Mouse (Mus musculus) left cerebral cortex, adult 9 months (tissue): ENCODE data around the gene Prkcq.
A peak's percentile ranks its signal among the peaks of the same experiment; 100 is the strongest.
"Not testable (repeated sequence)": the region's sequence is repeated elsewhere in the genome, so short reads cannot be mapped to it uniquely, and the experiment has no call there.

ENCODE experiments used
- DNase-seq, 2 experiments: peaks; one replicate each; pipeline ENCODE4 v3.0.0; 2022; ENCODE audit warnings: low spot score in 2 of 2

Gene Prkcq

DNA sequence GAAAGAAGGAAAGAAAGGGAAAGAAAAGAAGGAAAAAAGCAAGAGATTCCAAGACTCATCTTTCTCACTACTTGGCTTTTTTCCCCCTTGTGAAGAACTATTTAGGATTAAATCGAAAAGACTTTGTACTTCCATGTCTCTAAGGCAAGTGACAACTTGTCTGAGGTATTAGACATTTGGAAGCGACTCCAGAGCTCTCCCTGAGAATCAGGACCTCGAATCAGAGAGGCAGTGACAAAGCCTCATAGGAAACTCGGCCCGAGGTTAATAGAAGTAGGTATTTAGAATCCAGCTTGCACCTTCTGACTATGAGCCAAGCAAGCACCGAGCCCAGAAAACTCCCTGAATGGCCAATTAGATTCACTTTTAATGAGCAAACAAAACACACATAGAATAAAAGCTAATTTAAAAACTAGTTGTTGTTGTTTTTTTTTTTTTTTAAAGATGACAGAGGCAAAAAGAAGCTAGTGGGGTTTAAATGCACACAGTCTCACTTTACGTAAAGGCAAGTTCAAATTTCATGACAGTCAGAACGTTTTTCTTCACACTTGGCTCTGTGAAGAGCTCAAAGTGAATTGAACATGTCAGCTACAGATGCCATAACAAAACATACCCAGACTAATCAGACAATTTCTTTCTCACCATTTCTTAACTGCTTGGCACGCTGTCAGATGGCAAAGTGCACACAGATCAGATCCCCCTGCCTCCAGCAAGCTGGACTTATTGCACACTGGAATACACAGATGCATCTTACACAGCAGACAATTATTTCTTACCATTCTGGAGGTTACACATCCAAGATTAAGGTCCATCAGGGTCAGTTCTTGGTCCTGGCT is 119.9 kb downstream of the Prkcq start:
- DNase-seq = no peak

DNA sequence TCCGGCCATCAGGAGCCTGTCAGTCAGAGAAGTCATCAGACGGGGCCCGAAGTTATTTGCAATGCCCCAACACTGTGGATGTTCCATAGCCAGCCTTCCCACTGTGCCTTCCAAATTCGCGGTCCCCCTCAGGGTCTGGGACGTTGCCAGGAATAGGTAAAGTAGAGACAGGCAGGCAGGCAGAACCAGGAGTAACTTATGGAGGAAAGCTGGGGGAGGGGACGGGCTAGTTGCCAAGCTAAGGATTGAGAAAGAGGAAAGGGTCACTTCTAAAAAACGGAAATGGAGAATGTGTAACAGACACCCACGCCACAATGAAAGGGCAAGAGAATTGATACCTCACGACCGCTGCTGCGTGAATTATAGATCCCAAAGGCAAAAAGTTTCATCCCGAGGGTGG is 121.2 kb downstream of the Prkcq start:
- DNase-seq = no peak

DNA sequence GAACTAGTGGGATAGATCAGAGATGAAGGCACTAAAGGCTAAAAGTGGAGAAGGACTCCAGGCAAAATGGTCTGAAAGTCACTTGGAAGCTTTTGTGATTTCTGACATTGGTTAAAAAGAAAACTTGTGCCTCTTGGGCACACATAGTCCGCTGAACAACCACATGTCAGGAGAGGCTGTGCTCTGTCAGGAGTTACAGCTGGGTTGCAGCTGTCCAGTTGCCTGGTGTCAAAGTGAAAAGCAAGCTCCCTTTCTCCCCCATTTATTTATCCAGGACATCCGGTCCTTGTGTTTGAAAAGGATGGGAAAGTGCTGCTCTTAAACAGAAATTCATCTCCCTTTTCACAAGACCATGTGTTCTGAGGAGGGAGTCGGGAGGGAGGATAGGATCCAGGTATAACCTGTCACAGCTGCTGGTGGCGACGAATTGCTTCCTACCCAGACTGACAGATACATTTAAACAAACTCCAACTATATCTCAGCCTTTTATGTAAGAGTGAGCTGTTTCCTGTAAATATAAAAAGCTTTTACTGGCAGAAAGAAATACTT is 122.8 kb downstream of the Prkcq start:
- no peak for DNase-seq

DNA sequence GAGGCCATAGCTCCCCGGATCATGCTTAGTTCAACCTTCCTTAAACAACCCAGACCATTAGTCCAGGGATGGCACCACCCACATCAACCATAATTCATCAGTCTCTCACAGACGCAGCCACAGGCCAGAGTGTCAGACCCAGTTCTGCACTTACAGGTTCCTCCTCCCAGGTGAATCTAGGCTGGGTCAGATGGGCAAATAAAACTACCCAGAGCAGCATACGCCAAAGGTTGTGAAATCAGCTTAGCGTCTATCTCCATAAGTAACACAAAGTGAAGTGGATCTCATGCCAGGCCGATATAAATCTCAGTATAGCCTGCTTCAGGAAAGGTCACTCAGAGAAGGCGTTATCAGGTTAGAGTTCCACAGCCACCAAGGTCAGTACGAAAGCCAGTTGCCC is 126.9 kb downstream of the Prkcq start:
- DNase-seq = no peak

DNA sequence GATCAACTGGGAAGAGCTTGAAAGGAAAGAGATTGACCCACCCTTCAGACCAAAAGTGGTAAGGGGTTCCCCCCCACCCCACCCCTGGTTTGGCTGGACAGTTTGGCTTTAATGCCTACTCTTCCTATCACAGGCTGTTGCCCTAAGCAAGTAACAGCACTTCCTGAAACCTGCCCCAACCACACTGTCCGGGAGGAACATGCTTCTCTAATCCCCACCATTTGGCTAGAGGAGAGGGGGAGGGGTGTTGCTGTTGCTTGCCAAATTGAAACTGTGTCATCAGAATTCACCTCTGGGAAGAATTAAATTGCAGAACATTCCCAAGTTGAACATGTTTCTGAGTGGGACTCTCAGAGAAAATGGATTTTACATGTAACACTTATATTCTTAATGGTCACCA is 127.5 kb downstream of the Prkcq start:
- no peak for DNase-seq

DNA sequence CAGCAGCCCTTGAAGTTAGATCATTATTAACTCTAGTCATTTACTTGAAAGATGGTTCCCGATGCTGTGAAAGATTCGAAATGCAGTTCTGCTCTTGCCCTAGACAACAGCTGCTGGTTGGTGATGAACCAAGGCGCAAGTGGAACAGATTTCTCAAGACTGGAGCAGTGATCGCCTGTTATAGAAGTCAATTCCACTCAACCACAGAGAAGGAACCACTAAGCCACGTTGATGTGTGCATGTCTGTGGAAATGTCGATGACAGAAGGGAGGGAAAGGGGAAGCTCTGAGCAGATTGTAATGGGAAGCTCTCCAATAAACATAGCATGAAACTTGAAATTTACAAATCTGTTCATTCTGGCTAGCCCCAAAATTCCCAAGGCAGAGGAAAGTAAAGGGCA is 128.5 kb downstream of the Prkcq start:
- DNase-seq = no peak

DNA sequence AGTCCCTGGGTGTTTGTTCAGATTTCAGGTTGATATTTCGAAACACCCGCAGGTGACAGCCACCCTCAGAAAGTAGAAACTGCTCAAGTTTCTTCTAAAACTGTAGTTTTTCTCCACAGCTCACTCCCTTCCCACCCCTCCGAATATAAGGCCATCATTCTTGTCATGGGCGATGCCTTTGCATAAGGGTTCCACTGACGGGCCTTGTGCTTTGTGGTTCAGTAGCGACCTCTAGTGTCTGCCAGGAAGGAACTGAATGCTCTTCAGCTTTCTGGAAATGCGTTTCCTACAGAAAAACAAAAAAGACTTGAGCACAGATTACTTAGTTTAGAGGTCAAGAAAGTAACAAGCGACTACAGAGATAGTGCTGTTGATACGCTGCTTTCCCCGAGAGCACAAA is 148.3 kb downstream of the Prkcq start:
- peak in 1 of 2 experiments; percentile 32 for DNase-seq

DNA sequence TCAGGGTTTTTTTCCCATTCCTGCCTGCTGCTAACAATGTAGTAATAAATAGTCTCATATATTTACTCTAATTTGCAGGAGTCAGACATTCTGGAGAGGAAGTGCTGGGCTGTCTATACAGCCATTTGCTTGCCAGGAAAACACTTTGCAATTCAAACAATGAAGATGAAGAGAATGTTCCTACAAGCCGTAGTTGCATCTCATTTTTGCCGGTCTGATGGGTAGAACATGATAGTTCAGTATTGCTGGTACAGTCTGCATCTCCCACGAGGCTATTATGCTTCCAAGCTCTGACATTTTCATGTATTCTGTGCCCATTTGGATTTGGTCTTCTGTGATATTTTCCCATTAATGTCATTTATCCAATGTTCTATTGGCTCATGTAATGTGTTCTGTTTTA is 150.5 kb downstream of the Prkcq start:
- DNase-seq = no peak

DNA sequence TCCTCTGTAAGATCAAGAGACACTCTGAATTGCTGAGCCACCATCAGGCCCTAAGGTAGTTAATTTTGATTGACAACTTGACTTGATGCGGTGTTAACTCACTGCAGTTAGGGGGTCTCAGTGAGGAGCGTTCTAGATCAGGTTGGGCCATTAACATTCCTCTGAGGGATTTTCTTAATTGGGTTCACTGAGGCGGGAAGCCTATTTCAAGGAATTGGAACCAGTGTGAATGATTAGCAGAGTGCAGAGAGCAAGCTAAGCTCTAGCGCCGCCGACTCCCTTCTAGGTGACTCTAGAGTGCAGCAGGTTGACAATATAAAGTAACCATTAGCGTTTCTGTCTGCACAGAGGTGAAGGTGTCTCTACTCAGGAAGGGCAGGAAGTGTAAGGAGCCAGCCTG is 155.4 kb downstream of the Prkcq start:
- DNase-seq = no peak

DNA sequence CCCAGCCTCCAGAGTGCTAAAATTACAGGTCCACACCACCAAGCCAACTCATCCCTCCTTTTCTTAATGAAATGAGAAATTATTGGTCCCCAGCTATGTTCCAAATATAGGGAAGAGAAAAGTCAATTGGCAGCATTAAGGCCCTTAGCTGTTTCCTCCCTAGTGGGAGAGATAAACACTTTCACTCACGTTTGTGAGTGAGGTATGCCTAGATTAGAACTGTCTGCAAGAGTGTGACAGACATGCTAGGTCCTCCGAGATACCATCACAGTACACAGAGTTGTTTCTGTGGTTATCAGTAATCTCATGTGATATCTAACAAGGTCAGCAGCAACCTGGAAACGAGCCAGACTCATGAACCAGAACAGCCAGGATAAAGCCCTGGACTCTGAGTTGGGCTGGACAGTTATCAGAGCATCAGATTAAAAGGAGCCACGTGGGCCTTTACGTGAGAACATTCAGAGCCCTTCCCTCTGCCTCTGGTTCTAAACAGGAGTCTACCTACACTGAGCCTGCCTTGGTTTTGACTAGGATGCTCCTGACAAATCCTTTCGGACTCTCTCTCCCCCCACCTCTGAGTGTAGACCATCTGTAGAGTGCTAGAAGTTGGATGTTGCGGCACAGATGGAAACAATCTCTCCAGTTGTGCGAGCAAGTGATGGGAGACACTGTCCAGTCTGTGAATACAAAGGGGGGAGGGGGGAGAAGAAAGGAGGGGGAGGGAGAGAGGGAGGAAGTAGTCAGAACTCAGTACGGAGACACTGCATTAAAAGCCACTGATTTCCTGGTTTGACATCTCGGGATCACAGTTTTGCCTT is 157.7 kb downstream of the Prkcq start:
- no peak for DNase-seq

DNA sequence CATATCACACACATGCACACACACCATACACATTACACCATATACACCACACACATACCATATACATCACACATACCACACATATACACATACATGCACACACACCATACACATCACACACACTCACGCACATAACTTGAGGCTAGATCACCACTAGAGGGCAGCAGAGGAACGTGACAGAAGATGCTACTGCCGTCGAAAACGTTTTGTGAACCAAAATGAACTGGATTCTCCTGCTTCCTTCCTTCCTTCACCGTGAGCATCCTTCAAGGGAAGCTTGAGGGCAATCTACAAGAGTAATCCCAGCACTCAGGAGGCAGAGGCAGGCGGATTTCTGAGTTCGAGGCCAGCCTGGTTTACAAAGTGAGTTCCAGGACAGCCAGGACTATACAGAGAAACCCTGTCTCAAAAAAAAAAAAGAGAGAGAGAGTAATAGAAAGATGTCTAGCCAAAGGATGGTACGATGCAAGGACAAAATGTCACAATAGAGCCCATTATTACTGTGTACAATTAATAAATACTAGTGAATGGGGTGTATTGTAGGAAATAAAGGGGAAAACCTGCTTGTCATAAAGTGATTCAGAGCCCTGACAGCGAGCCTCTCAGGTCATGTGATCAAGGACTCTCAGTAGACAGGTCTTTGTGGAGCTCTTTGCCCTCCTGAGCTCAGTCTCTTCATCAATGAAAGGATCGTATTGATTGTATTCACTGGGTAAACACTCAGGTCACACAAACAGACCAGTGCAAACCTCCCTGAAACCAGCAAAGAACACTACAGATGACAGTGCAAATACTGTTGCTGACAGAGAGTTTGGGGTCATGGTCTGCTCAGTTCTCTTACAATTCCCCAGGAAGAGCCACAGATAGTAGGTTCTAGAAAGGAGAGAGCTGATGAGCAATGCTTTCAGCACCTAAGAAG is 159.9 kb downstream of the Prkcq start:
- DNase-seq = peak in 1 of 2 experiments; percentile 76

DNA sequence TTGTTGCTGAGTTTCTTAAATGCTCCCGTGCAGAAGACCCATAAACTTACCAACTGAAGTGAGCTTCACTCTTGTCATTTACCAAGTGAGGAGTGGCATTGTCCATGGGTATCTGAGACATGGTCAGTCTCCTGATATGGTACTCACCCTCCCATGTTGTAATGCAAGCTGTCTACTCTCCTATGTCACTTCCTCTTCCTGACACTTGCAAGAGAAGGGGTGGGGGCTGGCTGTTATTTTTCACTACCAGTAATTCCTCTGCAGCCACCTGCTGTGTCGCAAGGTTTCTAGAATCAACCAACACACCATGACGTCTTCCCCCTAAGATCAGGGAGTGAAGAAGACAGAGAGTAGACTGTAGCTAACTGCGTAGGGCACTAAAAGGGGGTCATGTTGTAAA is 160.6 kb downstream of the Prkcq start:
- no peak for DNase-seq

DNA sequence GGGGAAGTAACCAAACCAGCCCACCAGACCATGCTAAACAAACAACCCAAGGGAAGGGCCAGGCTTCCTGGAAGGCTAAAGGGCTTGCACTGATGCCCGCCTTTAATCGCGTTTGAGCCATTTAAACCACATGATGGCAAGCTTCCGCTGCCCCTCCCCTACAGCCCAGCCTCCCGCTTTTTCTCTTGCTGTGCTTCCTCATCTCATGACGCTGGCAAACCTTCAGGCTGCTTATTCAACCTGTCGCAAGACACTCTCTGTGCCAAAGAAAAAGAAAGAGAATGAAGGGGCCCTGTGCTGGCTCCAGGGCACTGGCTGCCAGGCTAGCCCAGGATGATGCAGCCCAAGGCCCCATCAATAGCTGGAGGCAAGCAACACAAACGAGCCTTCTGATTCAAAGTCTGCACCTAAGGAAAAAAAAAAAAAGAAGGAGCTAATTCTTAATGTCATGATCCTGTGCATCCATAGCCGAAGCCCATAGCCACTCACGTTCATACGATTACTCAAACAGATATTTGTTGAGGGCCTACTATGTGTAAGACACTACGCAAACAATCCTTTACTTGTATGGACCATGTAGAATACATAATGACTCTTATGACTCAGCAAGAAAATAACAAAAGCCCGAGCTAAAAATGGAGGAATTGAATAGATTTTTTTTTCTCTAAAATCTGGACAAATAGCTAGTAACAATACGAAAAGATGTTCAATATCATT is 161.6 kb downstream of the Prkcq start:
- DNase-seq = peak in 1 of 2 experiments; percentile 50

DNA sequence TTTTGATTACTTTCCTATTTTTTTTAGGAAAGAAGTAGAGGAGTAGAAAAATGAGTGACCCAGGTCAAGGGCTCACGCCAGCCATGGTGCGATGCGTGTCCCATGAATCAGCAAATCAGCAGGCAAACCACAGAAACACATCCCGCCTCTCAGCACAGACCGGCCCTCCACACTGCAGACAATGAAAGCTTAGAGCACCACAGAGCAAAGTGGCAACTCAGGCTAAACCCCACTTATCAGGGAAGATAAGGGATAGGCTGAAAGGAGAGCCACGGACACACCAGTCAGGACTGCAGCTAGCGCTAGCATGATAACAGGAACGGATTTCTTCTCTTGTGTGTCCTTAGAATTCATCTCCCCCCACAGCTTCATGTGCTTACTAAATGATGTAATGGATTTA is 164.4 kb downstream of the Prkcq start:
- no peak for DNase-seq

DNA sequence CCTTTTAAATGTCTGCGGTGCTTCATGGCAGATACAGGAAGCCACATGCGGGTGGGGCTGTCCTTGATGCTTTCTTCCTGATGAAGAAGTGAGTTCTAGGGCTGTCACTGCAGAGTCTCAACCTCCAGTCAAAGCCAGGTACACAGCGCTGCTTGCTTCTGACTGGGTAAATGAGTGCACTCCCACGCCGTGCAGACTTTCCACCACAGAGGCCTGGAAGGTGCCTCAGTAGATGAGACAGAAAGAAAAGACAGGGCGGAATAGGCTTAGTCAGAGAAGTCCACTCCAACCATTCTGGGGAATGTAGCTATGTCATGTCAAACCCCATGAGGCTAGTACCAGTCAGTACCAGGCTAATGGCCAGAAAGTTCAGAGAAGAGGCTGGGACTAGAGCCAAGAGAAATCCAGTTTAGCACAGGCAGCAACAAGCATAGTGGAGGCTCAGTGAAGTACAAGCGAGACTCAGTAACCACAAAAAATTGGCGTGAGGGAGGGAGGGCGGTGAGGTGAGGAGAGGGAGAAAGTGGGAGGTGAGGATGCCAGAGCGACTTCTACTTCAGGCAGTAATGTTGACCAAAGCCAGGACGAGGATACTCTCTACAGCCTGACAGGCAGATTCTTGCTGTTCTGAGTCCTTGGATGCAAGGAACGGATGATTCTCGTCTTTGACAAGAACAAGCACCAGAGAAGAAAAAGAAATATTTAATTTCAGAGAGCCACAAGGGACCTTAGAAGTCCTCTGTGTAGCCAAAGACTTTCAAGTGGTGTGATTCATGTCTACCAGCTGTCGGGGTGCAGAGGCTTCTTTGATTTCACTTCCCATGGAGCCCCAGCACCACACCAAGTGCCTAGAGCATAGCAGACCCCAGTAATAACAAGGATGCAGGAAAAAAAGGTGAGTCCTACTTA is 167.3 kb downstream of the Prkcq start:
- DNase-seq = peak; percentile 40 to 49

DNA sequence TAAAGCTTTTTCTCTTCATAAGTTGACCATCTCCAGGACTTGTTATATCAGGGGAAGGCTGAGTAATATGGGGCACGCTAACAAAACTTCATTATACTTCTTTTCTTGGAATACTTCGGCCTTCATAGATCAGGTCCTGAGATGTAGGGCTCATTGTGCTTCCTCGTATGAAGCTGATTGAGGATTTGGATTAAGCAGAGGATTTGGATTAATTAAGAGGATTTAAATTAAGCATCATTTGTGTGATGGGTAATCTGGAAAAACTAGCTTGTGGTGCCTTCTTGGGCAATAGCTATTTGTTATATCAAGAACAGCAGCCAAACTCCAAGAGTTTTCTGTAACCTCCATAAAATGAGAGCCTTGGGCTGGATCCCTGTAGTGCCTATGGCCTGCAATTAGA is 172.8 kb downstream of the Prkcq start:
- DNase-seq = no peak

DNA sequence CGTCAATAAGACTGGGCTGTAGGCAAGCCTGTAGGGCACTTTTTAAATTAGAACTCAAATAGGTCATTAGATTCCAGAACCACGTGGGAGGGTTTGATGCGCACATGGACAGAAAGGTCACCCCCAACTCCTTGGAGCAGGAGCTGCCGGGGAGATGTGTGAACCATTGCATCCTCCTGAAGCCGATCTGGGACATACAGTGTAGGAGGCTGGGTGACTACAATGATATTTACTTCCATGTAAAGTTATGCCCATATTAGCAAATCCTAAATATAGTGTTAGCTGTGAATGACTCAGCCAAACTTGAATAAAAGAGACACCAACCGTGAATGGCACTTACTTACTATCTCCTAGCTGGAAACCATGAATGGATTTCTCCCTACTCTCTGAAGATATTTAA is 174.5 kb downstream of the Prkcq start:
- DNase-seq = not testable (repeated sequence)

DNA sequence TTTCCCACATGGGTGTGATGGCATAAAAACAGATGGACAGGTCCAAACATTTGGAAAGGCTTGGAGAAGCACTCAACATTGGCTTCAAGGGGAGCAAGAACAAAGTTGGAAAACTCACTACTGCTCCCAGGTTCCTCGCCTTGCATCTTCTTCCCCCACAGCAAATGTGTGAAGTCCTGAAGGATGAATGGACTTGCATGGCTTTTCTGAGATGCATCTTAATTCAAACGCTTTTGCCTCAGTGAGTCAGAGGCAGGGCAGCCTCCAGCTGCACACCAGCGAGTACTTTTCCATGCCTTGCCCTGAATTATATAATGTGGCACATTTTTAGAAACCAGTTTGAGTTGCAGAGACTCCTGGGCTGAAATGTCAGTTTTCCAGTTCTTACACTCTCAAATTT is 175.9 kb downstream of the Prkcq start:
- peak; percentile 72 to 74 for DNase-seq
